Mouse (Mus musculus): ENCODE results near the gene Srrm4.

DNA sequence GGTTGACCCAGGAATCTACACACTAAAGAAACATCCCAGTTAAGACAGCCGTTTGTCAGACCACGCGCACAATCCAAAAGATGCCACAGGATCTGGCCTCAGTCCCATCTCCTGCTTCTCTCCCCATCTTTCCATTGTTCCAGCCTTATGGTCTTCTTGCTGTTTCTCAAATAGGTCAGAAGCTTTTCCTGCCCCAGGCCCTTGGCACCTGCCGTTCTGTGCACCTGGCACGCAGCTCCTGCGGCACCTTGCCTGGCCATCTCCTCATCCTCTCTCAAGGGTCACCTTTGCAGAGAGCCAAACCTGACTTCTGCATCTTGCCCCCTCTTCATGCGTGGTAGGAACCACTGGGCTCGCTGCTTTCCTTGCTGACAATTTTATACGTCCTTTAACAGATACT, 107.4 kb downstream of the Srrm4 start:
- no peak for TF ChIP-seq GATA1 (IDR thresholded peaks at IDR 0.05; ENCODE audit: low read length)
- TF ChIP-seq TAL1 (IDR thresholded peaks at IDR 0.05; ENCODE audit: low read length) = no peak
